Mouse (Mus musculus) left cerebral cortex, adult 18-20 months (tissue): ENCODE measurements around the gene Gdf7. TPM values are rescaled to one million over a fixed set of nuclear protein-coding genes. Genes with fewer than 3 reads are reported as not detected.

Source experiments
- DNase-seq, 2 experiments: peaks; one replicate each; pipeline ENCODE4 v3.0.0; 2021 to 2022; ENCODE audit warnings: low spot score in 2 of 2, mixed read lengths in 1 of 2
- total RNA-seq, 2 experiments: library from RNA; stranded (reverse); gene quantifications; 2 replicates each; pipeline ENCODE4 v1.2.3; 2021

Gene Gdf7
- total RNA-seq, 2 experiments from 2014 or later, result 0.47 to 0.93 TPM

- no peak for DNase-seq
Observed at GRCm38 (mm10) chr12:8327675-8328053, 25.9 kb upstream of the Gdf7 start.

DNA sequence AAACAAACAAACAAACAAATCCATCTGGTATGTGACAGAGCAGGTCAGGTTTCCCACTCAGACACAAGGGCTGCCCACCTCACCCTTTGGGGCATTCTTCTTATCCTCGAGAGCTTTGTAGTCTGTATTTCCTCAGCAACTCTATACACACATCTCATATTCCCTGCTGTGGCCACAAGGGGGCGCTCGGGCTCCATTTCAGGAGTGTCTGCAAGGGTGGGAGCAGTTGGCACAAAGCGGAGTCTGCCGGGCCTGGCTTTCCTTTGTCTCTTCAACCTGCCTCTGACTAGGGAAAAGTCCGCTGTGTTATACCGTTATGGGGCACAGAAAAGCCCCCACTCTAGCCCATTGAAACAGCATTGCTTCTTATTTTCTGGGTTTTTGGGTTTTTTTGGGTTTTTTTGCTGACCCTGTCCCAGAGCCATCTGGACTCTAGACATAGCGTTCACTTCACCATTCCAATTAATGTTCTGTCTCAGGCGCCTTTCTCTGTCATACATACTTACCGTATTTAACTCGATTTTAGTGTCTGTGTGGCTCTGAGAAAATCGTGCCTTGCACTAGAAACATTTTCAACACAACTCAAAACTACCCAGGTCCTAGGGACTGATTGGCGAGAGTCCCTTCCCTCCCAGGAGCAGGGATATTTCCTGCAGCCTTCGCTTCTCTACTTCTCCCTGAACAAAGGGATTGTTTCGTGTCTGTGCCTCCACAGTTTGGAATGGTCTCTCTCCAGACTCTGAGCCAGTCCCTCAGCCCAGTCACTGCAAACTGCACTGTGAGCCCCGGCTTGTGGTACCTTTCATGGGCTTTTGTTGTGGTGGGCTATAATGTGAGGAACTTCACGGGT is 25.3 kb upstream of the Gdf7 start:
- DNase-seq, result peak; percentile 97 to 98

DNA sequence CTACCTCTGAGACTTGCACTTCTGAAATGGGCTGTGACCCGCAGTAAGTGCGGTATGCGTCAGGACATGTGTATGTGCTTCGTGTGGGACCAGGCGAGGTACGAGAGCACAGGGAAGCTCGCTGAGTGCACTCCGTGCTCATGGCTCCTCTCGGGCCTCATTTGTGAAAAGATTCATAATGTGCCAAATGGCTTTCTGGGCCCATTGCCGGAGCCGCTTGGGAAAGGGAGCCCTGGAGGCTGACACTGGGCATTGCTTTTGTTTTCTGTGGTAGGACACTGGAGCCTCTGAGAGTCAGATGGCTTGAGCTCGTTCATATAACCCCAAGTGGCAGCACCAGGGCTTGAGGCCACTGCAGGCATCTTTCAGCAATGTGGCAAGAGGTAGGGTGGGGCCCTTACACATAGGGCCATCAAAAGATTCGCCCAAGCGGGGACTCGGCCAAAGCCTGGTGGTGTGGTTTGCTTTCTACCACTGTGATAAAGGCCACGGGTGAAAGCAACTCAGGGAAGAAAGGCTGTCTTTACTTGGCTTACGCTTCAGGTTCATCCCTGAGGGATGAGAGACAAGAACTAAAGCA is 24.3 kb upstream of the Gdf7 start:
- DNase-seq, result peak in 1 of 2 experiments; percentile 52

- no peak for DNase-seq
Observed at GRCm38 (mm10) chr12:8325245-8325942, 23.6 kb upstream of the Gdf7 start.

DNA sequence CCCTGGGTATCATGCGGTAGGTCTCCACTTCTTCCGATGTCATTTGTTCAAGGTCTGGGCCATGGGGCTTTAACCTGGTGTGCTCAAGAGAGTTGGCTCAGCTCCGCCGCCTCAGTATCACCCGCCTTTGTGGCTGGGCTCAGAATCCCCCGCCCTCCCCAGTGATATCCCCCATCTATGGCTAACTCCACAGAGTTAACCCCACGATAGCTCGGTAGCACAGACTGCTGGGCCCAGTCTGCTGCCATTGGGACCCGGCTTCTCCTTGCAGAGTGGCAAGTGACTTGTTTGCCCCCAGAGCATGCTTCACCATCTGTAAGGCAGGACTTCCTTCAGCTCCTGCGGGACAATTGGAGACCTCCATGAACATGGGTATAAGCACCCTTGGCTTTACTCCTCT is 22.3 kb upstream of the Gdf7 start:
- DNase-seq, result no peak

DNA sequence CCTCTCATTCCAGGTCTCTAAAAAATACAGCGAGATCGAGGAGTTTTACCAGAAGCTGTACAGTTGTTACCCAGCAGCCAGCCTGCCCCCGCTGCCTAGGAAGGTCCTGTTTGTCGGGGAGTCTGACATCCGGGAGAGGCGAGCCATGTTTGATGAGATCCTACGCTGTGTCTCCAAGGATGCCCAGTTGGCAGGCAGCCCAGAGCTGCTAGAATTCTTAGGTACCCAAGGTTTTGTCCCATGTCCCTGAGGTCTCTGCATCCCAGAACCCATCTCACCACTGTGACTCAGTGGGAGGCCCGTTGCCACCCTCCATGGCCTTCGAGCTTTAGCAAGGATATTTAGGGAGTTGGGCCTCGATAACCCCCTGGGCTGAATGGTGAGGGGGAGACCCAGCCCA is 19.8 kb upstream of the Gdf7 start:
- no peak for DNase-seq

DNA sequence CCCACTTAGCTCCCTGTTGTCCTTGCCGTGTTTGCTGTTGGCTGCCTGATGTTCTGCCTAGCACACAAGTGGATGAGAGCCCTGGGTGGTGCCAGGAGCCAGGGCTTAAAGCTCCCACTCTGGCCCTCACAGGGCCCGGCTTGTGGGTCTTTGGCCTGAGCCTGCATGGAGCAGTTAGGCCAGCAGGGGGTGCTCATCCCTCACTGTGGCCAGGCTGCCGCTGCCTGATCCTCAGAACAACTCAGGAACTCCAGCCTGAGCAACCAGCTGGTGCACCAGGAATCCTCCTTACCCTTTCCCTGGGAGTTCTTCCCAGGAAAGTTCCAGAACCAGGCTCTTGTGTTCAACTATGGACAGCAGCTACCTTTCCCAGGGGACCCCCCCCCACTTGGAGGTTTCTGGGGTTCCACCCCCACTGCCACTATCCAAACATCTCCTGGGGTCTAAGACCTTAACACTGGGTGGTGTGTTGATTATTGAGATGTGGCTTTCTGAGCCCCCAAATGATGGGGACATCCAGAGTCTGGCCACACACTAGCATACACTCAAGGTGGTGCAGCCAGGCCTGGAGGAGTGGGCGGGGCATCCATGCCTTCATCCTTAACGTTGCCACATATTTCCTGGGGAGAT is 18.4 kb upstream of the Gdf7 start:
- peak; percentile 87 to 91 for DNase-seq

GRCm38 (mm10) chr12:8316541-8316940 is 14.8 kb upstream of the Gdf7 start:
- no peak for DNase-seq

DNA sequence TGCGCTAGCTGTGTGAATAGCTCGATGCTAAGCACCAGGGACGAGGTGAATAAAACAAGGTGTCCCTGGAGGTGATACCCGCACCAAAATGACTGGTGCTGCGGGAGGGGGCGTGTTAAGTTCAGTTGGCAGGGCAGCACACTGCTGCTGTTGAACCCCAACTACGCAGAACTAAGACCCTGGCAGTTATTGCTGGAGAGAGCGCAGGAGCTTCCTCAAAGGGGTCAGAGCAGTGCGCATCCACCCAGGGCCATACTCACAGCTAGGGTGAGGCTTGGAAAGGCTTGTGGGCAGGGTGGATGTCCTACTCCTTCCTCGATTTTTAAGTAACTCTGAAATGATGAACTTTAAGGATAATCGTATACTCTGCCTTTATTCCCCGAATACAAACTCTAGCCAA is 12.0 kb upstream of the Gdf7 start:
- no peak for DNase-seq

- peak; percentile 89 to 90 for DNase-seq
Observed at GRCm38 (mm10) chr12:8313270-8313771, 11.6 kb upstream of the Gdf7 start, which contains the start of gene Hs1bp3. TSS of gene Hs1bp3 (plus strand) at chr12:8313432.

DNA sequence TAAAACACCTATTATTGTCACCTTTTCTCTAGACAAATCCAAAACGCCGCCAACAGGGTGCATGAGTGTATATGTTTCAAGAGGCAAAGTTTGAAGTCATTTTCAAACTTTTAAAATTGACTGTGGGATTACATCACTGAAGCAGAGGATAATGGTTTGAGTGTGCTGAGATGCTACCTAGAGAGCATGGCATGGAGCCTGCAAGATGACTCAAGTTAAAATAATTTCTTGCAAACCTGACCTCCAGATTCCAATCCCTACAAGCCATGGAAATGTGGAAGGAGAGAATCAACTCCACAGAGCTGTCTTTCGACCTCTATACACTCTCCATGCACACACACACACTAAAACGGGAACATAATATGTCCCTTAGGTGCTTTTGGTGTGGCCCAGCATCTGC is 10.5 kb upstream of the Gdf7 start:
- DNase-seq, result no peak

DNA sequence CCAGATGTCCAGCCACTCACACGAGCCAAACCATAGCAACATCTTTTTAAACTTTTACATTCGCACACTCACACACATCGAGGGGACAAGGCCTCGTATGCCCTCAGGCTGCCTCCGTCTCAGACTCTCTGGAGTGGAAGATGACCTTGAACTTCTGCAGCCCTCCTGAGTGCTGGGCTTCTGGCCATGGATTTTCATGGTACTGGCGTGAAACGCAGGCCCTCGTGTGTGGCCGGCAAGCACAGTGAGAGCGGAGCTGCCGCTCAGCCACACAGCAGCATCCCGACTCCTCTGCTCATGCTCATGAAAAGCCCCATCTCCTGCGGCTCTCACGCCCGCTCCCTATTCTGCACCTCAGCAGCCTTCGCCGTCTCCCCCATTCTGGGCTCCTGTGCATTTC is 9.2 kb upstream of the Gdf7 start:
- DNase-seq, result no peak

DNA sequence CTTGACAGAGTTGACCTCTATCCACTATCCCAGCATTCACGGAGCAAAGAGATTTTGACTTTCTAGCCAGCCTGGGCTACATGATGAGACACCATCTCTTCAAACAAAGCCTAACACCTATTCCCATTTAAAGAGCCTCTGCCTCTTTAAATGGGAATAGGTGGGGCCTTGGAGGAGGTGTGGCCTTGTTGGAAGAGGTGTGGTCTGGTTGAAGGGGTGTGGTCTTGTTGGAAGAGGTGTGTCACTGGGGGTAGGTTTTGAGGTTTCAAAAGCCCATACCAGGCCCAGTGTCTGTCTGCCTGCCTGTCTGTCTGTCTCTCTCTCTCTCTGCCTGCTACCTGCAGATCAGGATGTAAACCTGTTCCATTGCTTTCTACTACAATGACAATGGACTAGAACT is 5.2 kb upstream of the Gdf7 start:
- no peak for DNase-seq

DNA sequence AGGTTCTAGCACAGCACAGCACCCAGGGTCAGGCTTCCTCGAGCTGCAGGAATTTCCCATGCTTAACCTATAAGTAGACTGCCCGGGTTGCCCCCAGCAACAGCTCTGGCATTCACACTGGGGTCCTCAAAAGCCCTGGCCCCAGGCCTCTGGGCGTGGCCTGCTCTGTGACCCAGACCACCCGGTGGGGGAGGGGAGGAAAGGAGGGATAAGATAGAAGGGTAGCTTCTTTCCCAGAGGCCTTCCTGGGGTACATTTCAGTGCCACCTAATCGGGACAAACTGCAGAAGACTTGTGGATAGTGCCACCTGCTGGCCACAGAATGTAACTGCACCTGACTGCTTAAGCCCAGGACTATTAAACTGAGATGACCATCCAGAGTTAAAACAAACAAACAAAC is 4.7 kb upstream of the Gdf7 start:
- peak; percentile 68 to 71 for DNase-seq

DNA sequence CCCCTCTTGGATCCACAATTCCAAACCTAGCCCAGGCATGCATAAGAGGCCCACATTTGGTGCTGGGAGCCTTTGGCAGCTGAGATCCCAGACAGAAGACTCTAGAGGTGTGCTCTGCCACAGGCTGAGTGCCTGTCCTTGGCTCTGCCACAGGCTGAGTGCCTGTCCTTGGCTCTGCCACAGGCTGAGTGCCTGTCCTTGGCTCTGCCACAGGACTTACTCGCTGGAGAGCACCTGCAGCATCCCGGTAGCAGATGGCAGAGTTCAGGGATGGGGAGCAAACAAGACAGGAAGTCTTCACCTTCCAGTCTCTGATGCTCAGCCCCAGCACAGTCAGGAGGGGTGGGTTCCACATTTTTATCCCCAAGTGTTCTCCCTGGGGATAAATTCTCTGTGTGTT is 3.5 kb upstream of the Gdf7 start:
- no peak for DNase-seq

GRCm38 (mm10) chr12:8301011-8301814 is 541 bp downstream of the Gdf7 start:
- DNase-seq, result no peak

DNA sequence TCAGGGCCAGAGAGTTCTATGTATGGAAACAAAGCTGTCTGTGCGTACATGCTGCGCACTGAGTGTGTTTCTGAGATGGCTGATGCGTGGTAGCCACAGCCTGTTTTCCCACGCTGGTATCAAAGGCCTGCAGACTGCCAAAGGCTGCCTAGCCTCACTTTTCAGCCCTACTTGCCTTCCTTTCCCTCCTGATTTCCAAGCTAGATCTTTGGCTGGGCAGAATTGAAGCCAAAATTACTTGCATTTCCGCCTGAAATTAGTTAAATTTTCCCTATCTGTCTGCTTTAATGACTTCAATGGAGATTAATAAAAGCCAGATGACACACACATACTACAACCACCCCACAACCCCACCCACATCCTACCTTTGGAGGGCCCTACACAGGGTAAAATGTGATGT is 1.2 kb downstream of the Gdf7 start:
- DNase-seq, result no peak

DNA sequence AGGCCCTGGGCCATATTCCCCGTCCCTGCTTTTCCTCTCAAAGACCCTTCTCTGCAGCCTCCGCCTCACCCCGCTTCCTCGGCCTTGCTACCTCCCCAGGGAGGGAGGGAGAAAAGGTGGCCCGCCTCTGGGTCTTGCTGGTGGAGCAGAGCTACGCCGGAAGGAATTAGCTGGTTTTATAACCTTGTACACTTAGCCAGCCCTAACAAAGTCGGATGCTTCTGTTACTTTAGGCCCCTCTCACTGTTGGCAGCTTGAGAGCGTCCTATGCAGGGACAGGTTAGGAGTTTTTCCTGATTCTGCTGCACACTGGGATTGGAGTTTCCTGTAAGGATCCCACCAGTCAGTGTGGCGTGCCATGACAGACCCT is 1.7 kb downstream of the Gdf7 start:
- DNase-seq, result no peak

- no peak for DNase-seq
Observed at GRCm38 (mm10) chr12:8299143-8300110, 2.3 kb downstream of the Gdf7 start.
